Mouse (Mus musculus): ENCODE results near the gene Gm48552.

- TF ChIP-seq POLR2A (IDR thresholded peaks at IDR 0.05; ENCODE audit: insufficient read depth, low read depth, low read length) (0 out of 2 replicates have a peak, but pooled peaks have one; percentile 52), EP300 (IDR thresholded peaks at IDR 0.05; ENCODE audit: insufficient read depth, low read depth, low read length) (peak; percentile 69; the same call in 1 of the 2 replicates)
Measured at GRCm38 (mm10) chr10:81350351-81351063, 38.3 kb upstream of the Gm48552 start, which contains the start of gene Hmg20b.

Measured in heart, adult 2 months (tissue).